In the genomic region with DNA sequence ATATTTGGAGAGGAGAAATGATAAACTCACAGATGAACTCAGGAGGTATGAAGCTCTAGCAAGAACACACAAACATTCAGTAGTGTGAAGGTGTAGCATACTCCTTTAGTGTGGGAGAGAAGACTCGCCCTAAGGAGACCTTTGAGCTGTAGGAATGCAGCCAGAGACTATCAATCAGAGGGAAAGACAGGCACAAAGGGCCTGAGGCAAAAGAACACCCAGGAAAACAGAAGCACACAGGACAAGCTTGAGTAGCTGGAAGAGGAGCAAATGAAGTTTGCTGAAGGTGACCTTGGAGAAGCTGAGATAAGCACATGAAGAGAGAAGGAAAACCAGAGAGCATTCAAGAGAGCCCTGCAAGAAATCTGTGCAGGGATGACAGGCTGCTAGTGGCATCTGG, we compare ENCODE assay signal across 18 mouse cellular contexts. TPM values are rescaled to one million over a fixed set of nuclear protein-coding genes. Genes with fewer than 3 reads are reported as not detected.
DNase-seq lines count a peak whose midpoint lies in the region; ATAC-seq lines count a peak whose summit lies in the region.
"Had no signal": no experiment of that assay in that cellular context is flagged by ENCODE, and none has a peak within 500 bp of the region (broad histone marks: within the 10 kb centered on the region; RNA-seq: fewer than 3 reads in every experiment).

No protein-coding gene starts in this region.

- H3K27me3 ChIP-seq in forebrain, embryonic 15.5 days, result no peaks in the 10 kb centered on the region
- H3K27me3 ChIP-seq: embryonic facial prominence, embryonic 13.5 days; forebrain, embryonic 12.5 days; heart, embryonic 15.5 days had no signal

- no peak overlapping the region for H3K9ac ChIP-seq in forebrain, embryonic 15.5 days (replicated peaks)
- H3K9ac ChIP-seq: embryonic facial prominence, embryonic 13.5 days; forebrain, embryonic 12.5 days; heart, embryonic 15.5 days; hindbrain, embryonic 14.5 days had no signal

- no peaks in the 10 kb centered on the region for H3K4me1 ChIP-seq in forebrain, embryonic 15.5 days
- H3K4me1 ChIP-seq: embryonic facial prominence, embryonic 13.5 days; forebrain, embryonic 12.5 days; heart, embryonic 15.5 days; hindbrain, embryonic 10.5 days had no signal

- no peaks in the 10 kb centered on the region for H3K9me3 ChIP-seq in forebrain, embryonic 15.5 days
- H3K9me3 ChIP-seq: embryonic facial prominence, embryonic 13.5 days; forebrain, embryonic 12.5 days; heart, embryonic 15.5 days; hindbrain, embryonic 10.5 days had no signal

- no peak overlapping the region for H3K4me3 ChIP-seq in forebrain, embryonic 15.5 days
- H3K4me3 ChIP-seq: embryonic facial prominence, embryonic 13.5 days; forebrain, embryonic 12.5 days; gastrocnemius, adult 2 months; heart, embryonic 15.5 days; hindbrain, embryonic 10.5 days had no signal

- no peak for ATAC-seq in forebrain, embryonic 15.5 days (replicated peaks)

- H3K4me2 ChIP-seq in forebrain, embryonic 15.5 days (replicated peaks), result no peak overlapping the region
- H3K4me2 ChIP-seq: embryonic facial prominence, embryonic 13.5 days; forebrain, embryonic 12.5 days; heart, embryonic 11.5 days; heart, embryonic 15.5 days; hindbrain, embryonic 14.5 days had no signal

- 49% methylated on average over 1 of the region's 1 CpGs for WGBS in forebrain, embryonic 15.5 days

- DNase-seq in kidney, adult 18-20 months, result peak; percentile 9
- DNase-seq in kidney, postnatal 10 days, result no peak
- DNase-seq in kidney, postnatal 14 days, result peak; percentile 8
- DNase-seq in kidney, postnatal 4 days, result no peak
- DNase-seq in brain, adult 2 months (ENCODE audit: low read depth, low spot score), result peak; percentile 12
- DNase-seq: adrenal gland, postnatal 10 days; cerebellum, adult 11-12 months; cerebellum, adult 9-11 months; cerebellum, postnatal 36 days; gastrocnemius, adult 2 months; gastrocnemius, postnatal 25 days had no signal

- no peaks in the 10 kb centered on the region for H3K36me3 ChIP-seq in forebrain, embryonic 15.5 days
- H3K36me3 ChIP-seq: embryonic facial prominence, embryonic 13.5 days; forebrain, embryonic 12.5 days; heart, embryonic 15.5 days; hindbrain, embryonic 10.5 days had no signal

- H3K27ac ChIP-seq in forebrain, embryonic 15.5 days (replicated peaks), result no peak overlapping the region
- H3K27ac ChIP-seq: embryonic facial prominence, embryonic 13.5 days; forebrain, embryonic 12.5 days; gastrocnemius, adult 2 months; heart, embryonic 15.5 days; hindbrain, embryonic 10.5 days; hindbrain, embryonic 14.5 days had no signal

RNA-seq across cellular contexts. Expression of a gene that starts 25.5 kb away (rescaled TPM):
- polyA plus RNA-seq in forebrain, embryonic 15.5 days (2015; fragmentation: Nextera tagmentation; extraction: Ambion mirVana), result 4.5 and 5.4 TPM in 2 replicates

Comparison
In these comparisons a context has a peak if more than half of its experiments do, and no peak if none do; other contexts are left out.
1. DNase-seq: peak in kidney, adult 18-20 months (single experiment), kidney, postnatal 14 days (single experiment) and brain, adult 2 months (single experiment); none in kidney, postnatal 10 days (single experiment) and kidney, postnatal 4 days (0 of 2).